Mouse (Mus musculus) T-helper 17 cell (primary cell): ENCODE data around the gene Arhgef25.

Experiments used
- in situ Hi-C, 2 experiments: fragments of 300-600 bp; cut with MboI, MseI; formaldehyde crosslinking; loops; 1 replicate in 1 of 2; 2 replicates in 1 of 2; pipeline ENCODE4 v1.15.1; 2025; ENCODE audit warnings: high pct_unique_total_duplicates in 2 of 2

Arhgef25 gene

DNA sequence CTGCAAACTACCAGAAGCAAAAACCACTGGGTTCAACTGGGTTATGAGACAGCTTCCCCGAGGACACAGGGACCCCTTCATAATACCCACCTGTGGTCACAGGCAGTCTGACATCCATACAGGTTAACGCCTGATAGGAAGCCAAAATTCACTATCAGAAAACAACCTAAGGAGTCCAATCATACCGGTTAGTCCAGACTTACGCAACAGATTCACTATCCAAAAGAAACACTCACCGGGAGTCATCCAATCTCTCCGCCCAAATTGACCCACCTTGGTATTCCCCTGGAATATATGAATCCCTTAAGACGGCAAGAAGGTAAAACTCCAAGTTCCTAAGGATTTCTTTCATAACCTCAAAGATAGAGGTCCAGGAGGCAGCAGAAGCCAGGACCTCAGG lies 45.3 kb downstream of the Arhgef25 start:
- in situ Hi-C loops = no loop called here

DNA sequence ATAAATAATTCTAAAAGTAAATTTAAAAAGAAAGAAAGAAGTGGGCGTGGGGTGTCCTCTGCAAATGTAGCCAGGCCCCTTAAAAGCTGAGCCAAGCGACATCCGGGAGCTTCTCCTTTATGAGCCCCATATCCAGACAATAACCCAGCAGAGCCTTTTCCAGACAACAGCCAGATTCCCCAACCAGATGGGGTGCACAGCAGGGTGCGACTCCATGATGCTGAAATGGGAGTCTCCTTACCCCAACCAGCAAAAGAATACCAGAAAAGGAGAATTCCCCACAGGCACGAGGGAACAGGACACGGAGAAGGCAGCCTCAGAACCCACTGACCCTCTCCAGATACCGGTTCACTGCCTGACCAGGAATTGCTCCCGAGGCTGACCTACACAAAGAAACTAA lies 46.7 kb downstream of the Arhgef25 start:
- in situ Hi-C loops = no loop called here

DNA sequence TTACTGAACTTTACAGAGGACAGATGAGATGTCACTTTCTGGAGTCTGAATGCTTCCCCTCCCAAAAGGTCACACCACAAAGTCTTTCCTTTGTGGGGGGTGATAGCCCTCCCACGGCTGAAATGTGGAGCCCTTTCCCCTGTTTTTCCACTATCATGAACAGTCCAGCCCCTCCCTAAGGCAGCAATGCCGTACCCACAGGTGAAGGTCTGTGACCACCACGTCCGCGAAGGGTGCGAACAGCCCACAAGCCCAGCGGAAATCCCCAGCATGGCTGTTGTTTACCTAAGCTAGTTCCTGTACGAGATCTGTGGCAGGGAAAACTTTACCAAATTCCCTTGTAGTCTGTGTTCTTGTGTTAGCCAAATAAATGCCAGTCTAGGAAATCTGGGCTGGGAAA lies 48.4 kb downstream of the Arhgef25 start:
- in situ Hi-C loops = no loop called here

DNA sequence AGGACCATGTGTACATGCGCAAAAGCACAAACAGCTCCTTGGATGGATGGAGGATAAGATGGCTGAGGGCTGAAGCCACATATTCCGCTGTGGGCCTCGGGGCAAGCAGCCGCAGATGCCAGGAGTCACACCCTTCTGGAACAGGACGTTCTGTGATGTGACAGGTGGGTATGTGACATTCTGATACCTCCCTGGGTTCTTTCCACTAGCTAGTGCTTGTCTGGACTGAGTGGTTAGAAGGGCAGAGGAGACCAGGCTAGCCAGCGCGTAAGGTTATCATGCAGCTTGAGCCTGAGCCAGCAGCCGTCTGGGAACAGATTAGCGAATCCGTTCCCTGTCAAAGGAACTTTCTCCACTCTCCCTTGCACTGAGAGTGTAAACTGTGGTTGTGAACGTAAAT lies 48.9 kb downstream of the Arhgef25 start:
- in situ Hi-C loops = no loop called here

DNA sequence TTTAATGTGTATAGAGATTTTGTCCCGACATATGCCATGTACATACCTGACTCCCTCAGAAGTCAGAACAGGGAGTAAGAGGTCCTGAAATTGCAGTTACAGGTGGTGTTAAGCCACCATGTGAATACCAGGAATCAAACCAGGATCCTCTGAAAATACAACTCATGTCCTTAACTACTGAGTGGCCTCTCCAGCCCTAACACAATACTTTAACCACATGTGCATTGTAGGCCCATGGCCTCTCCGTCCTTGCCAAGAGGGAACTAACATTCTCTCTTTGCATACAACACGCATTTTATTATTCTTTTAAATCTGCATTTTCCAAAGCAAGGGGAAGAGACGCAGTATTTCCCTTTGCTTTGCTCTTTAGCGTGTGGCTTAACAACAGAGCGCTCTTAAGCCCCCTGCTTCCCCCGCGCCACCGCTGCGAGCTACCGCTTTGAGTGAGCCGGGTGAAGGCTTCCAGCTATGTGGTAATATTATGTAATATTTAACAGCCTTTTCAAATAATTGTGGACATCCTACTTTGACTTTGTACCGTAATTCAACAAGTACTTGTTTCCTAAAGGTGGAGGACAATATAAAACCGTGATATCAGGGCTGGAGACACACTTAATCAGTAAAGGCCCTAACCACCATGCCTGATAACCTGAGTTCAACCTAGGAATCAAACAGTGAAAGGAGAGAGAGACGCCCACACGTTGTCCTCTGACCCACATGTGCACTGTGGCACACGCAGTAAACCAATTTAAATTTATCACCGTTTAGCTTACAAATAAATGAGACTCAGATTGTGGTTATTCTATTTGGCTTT lies 51.3 kb downstream of the Arhgef25 start:
- in situ Hi-C loops = loop anchor here in 1 of 2 experiments (10.0 kb wide), 1 partner anchor 234 kb away; the partner anchor contains the start of gene Atp23

DNA sequence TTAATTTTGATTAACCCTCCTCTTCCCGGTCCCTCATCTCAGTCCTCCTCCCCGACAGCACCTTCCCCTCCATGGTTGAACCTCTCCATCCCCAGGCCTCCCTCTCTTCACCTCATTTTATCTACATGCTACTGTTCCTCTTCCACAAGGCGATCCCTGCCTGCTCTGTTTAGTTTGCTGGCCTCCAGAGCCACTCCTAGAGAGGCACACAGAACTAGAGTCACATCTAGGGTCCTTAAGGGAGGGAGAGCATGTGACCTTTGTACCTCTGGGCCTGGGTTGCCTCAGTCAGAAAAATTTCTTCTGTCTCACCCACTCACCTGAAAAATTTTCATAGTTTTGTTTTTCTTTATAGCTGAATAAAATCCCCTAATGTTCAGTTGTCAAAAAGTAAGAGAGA lies 52.0 kb downstream of the Arhgef25 start:
- in situ Hi-C loops = loop anchor here in 1 of 2 experiments (10.0 kb wide), 1 partner anchor 233 kb away; the partner anchor contains the start of gene Atp23

DNA sequence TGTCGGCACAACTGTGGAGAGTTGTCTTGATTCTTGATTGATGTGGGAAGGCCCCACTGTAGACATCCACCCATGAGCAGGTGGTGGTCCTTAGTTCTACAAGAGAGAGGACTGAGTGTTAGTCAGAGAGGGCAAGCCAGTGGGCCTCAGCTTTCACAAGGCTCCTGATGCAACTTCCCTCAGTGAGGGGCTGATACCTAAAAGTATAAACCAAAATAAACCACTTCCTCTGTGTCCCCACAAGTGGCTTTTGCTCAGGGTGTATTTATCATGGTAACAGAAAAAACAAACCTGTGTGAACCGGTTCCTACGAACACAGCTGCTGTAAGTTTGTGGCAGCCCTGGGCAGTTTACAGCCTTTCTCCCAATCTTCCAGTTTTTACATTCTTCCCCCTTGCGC lies 53.4 kb downstream of the Arhgef25 start:
- in situ Hi-C loops = loop anchor here in 1 of 2 experiments (10.0 kb wide), 1 partner anchor 232 kb away; the partner anchor contains the start of gene Atp23

DNA sequence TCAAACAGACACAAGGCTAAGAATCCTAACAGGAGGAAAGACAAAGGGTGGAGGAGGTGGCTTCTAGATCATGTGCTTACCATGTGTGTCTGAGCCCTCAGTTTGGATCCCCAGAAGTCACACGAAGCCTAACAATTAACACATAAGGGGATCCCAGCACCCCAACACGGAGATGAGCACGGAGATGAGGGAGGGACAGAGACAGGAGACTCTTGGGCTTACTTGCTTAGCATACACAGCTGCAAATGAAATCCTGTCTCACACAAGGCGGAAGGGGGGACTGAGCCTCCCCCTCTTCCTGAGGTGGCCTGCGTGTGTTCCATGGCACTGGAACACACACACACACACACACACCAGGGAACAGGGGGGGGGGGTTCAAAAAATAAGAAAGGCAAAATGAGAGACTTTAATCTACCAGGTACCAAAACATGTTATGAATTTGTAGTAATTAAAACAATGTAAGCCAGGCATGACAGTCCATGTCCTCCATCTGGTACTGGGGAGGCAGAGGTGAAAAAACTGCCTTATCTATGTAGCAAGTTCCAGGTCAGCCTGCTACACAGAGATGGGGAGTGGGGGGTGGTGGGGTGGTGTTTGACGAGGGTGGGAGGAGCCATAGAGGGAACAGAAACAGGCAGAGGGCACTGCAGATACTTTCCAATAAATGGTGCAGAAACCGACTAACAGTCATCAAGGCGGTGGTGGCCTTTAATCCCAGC lies 54.6 kb downstream of the Arhgef25 start:
- in situ Hi-C loops = loop anchor here in 1 of 2 experiments (10.0 kb wide), 1 partner anchor 230 kb away; the partner anchor contains the start of gene Atp23

DNA sequence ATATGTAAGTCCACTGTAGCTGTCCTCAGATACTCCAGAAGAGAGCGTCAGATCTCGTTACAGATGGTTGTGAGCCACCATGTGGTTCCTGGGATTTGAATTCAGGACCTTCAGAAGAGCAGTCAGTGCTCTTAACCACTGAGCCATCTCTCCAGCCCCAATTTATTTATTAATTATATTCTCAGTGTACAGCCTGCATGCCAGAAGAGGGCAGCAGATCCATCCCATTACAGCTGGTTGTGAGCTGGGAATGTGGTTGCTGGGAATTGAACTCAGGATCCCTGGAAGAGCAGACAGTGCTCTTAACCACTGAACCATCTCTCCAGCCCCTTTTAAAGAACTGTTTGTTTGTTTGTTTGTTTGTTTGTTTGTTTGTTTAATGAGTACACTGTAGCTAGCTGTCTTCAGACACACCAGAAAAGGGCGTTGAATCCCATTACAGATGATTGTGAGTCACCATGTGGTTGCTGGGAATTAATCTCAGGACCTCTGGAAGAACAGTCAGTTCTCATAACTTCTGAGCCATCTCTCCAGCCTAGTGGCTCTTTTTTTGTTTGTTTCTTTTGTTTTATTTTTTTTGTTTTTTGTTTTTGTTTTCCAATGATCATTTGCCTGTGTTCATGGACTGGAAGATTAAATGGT lies 55.4 kb downstream of the Arhgef25 start:
- in situ Hi-C loops = loop anchor here in 1 of 2 experiments (10.0 kb wide), 1 partner anchor 230 kb away; the partner anchor contains the start of gene Atp23
